Mouse (Mus musculus) stomach, embryonic 15.5 days (tissue): ENCODE measurements at regions not wholly inside any gene's neighbourhood (a gene's known extent, or its start where the extent isn't known, plus 50 kb on each side); places are given as distances from the start of the nearest gene placed in this dataset.

Source experiments
- ATAC-seq: fragments of 200-750 bp; cut with Nextera tagmentation; 2 replicates; pipeline ENCODE4 v1.8.0; 2017; ENCODE audit warnings: low read depth, moderate number of reproducible peaks, moderate TSS enrichment; ENCODE audit not compliant: insufficient read depth, low FRiP score
- H3K27ac ChIP-seq: fragments of 300-500 bp; sonication (generic); 2 replicates; pipeline ENCODE4 v1.5.1; 2015; ENCODE audit warnings: mild to moderate bottlenecking, inconsistent platforms
- H3K27me3 ChIP-seq: fragments of 300-500 bp; sonication (generic); replicated peaks from 2 replicates; pipeline ENCODE4 v1.6.1; 2015; ENCODE audit warnings: inconsistent platforms
- H3K36me3 ChIP-seq: fragments of 300-500 bp; sonication (generic); 2 replicates; pipeline ENCODE4 v1.6.1; 2015; ENCODE audit warnings: inconsistent platforms
- H3K4me1 ChIP-seq: fragments of 300-500 bp; sonication (generic); 2 replicates; pipeline ENCODE4 v1.6.1; 2015; ENCODE audit warnings: inconsistent platforms
- H3K4me2 ChIP-seq: fragments of 300-500 bp; sonication (generic); 2 replicates; pipeline ENCODE4 v1.6.1; 2015; ENCODE audit warnings: mild to moderate bottlenecking, inconsistent platforms
- H3K4me3 ChIP-seq: fragments of 300-500 bp; sonication (generic); replicated peaks from 2 replicates; pipeline ENCODE4 v1.5.1; 2015; ENCODE audit warnings: inconsistent platforms
- H3K9ac ChIP-seq: fragments of 300-500 bp; sonication (generic); 2 replicates; pipeline ENCODE4 v1.6.1; 2015; ENCODE audit warnings: inconsistent platforms
- H3K9me3 ChIP-seq: fragments of 300-500 bp; sonication (generic); 2 replicates; pipeline ENCODE4 v1.6.1; 2016; ENCODE audit warnings: inconsistent platforms
- WGBS: fragments of 180-500 bp; shearing (Covaris S2); methylation state at CpG from one replicate; pipeline ENCODE4 v1.1.7; 2015; 5-methylcytosine and 5-hydroxymethylcytosine counted together

GRCm38 (mm10) chr8:102845362-102845761, 59.9 kb upstream of the Cdh11 start:
- Histone ChIP-seq H3K27ac (no peak overlapping the region), H3K4me1 (no peaks in the 10 kb centered on the region), H3K9me3 (no peaks in the 10 kb centered on the region), H3K4me2 (no peak overlapping the region), H3K9ac (no peak overlapping the region), H3K27me3 (no peaks in the 10 kb centered on the region), H3K36me3 (no peaks in the 10 kb centered on the region), H3K4me3 (no peak overlapping the region)
- ATAC-seq, result no peak

- Histone ChIP-seq H3K4me3 (no peak overlapping the region), H3K9ac (no peak overlapping the region), H3K36me3 (no peaks in the 10 kb centered on the region), H3K4me1 (no peaks in the 10 kb centered on the region), H3K27me3 (no peaks in the 10 kb centered on the region), H3K4me2 (no peak overlapping the region), H3K9me3 (no peaks in the 10 kb centered on the region), H3K27ac (no peak overlapping the region)
- WGBS, result 59% methylated on average over 1 of the region's 1 CpGs
- ATAC-seq, result no peak
These were observed 74.6 kb upstream of the Cdh11 start for GRCm38 (mm10) chr8:102860021-102860420.

- no peak overlapping the region for H3K9ac ChIP-seq
- 71% methylated on average over 2 of the region's 2 CpGs for WGBS
- no peaks in the 10 kb centered on the region for H3K9me3 ChIP-seq
- no peaks in the 10 kb centered on the region for H3K27me3 ChIP-seq
- H3K27ac ChIP-seq, result no peak overlapping the region
- H3K4me3 ChIP-seq, result no peak overlapping the region
- H3K4me2 ChIP-seq, result no peak overlapping the region
- no peaks in the 10 kb centered on the region for H3K4me1 ChIP-seq
- no peak for ATAC-seq
- H3K36me3 ChIP-seq, result no peaks in the 10 kb centered on the region
These were observed 114.1 kb upstream of the Cdh11 start for GRCm38 (mm10) chr8:102899525-102899924.

GRCm38 (mm10) chr8:102900662-102901061, 115.2 kb upstream of the Cdh11 start:
- Histone ChIP-seq H3K27me3 (no peaks in the 10 kb centered on the region), H3K9ac (no peak overlapping the region), H3K4me1 (no peaks in the 10 kb centered on the region), H3K9me3 (no peaks in the 10 kb centered on the region), H3K4me2 (no peak overlapping the region), H3K27ac (no peak overlapping the region), H3K36me3 (no peaks in the 10 kb centered on the region), H3K4me3 (no peak overlapping the region)
- WGBS, result 43% methylated on average over 5 of the region's 5 CpGs
- ATAC-seq, result no peak

GRCm38 (mm10) chr8:102907444-102907843, 122.0 kb upstream of the Cdh11 start:
- H3K36me3 ChIP-seq, result no peaks in the 10 kb centered on the region
- ATAC-seq, result no peak
- no peaks in the 10 kb centered on the region for H3K4me1 ChIP-seq
- no peak overlapping the region for H3K4me3 ChIP-seq
- no peak overlapping the region for H3K9ac ChIP-seq
- WGBS, result 54% methylated on average over 2 of the region's 2 CpGs
- H3K27ac ChIP-seq, result no peak overlapping the region
- no peak overlapping the region for H3K4me2 ChIP-seq
- no peaks in the 10 kb centered on the region for H3K27me3 ChIP-seq
- H3K9me3 ChIP-seq, result no peaks in the 10 kb centered on the region

- WGBS, result 43% methylated on average over 3 of the region's 3 CpGs
- ATAC-seq, result no peak
- Histone ChIP-seq H3K4me3 (no peak overlapping the region), H3K9ac (no peak overlapping the region), H3K27ac (no peak overlapping the region), H3K9me3 (no peaks in the 10 kb centered on the region), H3K27me3 (no peaks in the 10 kb centered on the region), H3K4me2 (no peak overlapping the region), H3K36me3 (no peaks in the 10 kb centered on the region), H3K4me1 (no peaks in the 10 kb centered on the region)
These were observed 145.9 kb upstream of the Cdh11 start for GRCm38 (mm10) chr8:102931342-102931835.

- Histone ChIP-seq H3K4me2 (no peak overlapping the region), H3K4me3 (no peak overlapping the region), H3K36me3 (no peaks in the 10 kb centered on the region), H3K27me3 (no peaks in the 10 kb centered on the region), H3K9ac (no peak overlapping the region), H3K9me3 (no peaks in the 10 kb centered on the region), H3K4me1 (no peaks in the 10 kb centered on the region), H3K27ac (no peak overlapping the region)
- ATAC-seq, result no peak
- 87% methylated on average over 2 of the region's 2 CpGs for WGBS
These were observed 153.3 kb upstream of the Cdh11 start for GRCm38 (mm10) chr8:102938771-102939170.

GRCm38 (mm10) chr8:102945546-102945945, 160.1 kb upstream of the Cdh11 start:
- Histone ChIP-seq H3K9me3 (no peaks in the 10 kb centered on the region), H3K27me3 (no peaks in the 10 kb centered on the region), H3K4me3 (no peak overlapping the region), H3K9ac (no peak overlapping the region), H3K27ac (no peak overlapping the region), H3K4me2 (no peak overlapping the region), H3K36me3 (no peaks in the 10 kb centered on the region), H3K4me1 (no peaks in the 10 kb centered on the region)
- ATAC-seq, result no peak
- 87% methylated on average over 5 of the region's 5 CpGs for WGBS

GRCm38 (mm10) chr8:102978161-102978581, 192.7 kb upstream of the Cdh11 start:
- 62% methylated on average over 7 of the region's 7 CpGs for WGBS
- Histone ChIP-seq H3K4me1 (no peaks in the 10 kb centered on the region), H3K4me3 (no peak overlapping the region), H3K4me2 (no peak overlapping the region), H3K36me3 (no peaks in the 10 kb centered on the region), H3K9me3 (no peaks in the 10 kb centered on the region), H3K27me3 (no peaks in the 10 kb centered on the region), H3K27ac (no peak overlapping the region), H3K9ac (no peak overlapping the region)
- ATAC-seq, result no peak; the same call in 1 of the 2 replicates

GRCm38 (mm10) chr8:102983220-102983909, 197.9 kb upstream of the Cdh11 start:
- Histone ChIP-seq H3K4me1 (no peaks in the 10 kb centered on the region), H3K27me3 (no peaks in the 10 kb centered on the region), H3K9ac (no peak overlapping the region), H3K4me2 (no peak overlapping the region), H3K27ac (no peak overlapping the region), H3K9me3 (no peaks in the 10 kb centered on the region), H3K36me3 (no peaks in the 10 kb centered on the region), H3K4me3 (no peak overlapping the region)
- no peak for ATAC-seq
- WGBS, result 56% methylated on average over 3 of the region's 3 CpGs

- Histone ChIP-seq H3K27me3 (no peaks in the 10 kb centered on the region), H3K9ac (no peak overlapping the region), H3K36me3 (no peaks in the 10 kb centered on the region), H3K4me2 (no peak overlapping the region), H3K4me3 (no peak overlapping the region), H3K27ac (no peak overlapping the region), H3K4me1 (no peaks in the 10 kb centered on the region), H3K9me3 (no peaks in the 10 kb centered on the region)
- 62% methylated on average over 3 of the region's 3 CpGs for WGBS
- ATAC-seq, result no peak
These were observed 198.4 kb upstream of the Cdh11 start for GRCm38 (mm10) chr8:102983910-102984225.

- WGBS, result 46% methylated on average over 2 of the region's 2 CpGs
- H3K4me1 ChIP-seq, result no peaks in the 10 kb centered on the region
- ATAC-seq, result no peak
- H3K9me3 ChIP-seq, result no peaks in the 10 kb centered on the region
- H3K36me3 ChIP-seq, result no peaks in the 10 kb centered on the region
- H3K4me2 ChIP-seq, result no peak overlapping the region
- no peaks in the 10 kb centered on the region for H3K27me3 ChIP-seq
- no peak overlapping the region for H3K27ac ChIP-seq
- no peak overlapping the region for H3K9ac ChIP-seq
- no peak overlapping the region for H3K4me3 ChIP-seq
These were observed 222.0 kb upstream of the Cdh11 start for GRCm38 (mm10) chr8:103007284-103007984.
